Mouse (Mus musculus): ENCODE results near the gene Ddx27.
A peak's percentile ranks its signal among the peaks of the same experiment; 100 is the strongest.
"Not testable (repeated sequence)": the region's sequence is repeated elsewhere in the genome, so short reads cannot be mapped to it uniquely, and the experiment has no call there.

The Ddx27 gene

GRCm38 (mm10) chr2:167014702-167015381, at the start of gene Ddx27:
Gene Ddx27 (plus strand): TSS chr2:167015193.
- peak; percentile 98 for DNase-seq (ENCODE audit: low spot score)

DNA sequence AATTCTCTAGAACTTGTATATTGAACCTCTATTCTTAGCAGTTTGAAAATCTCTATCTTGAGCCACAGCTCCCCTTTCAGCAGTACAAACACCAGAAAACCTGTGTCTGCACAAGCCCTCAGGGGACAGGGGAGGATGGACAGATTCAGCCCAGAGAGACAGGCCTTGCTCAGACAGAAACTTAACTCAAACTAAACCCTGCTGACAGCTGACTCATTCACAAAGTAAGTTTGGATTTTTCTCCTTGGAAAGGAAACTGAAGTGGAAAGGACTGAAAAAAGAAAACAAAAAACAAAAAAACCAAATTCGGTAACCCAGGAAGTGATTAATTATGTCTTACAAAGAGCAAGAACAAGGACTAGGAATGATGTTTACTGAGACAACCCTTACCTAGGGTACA, 41.8 kb upstream of the Ddx27 start:
- DNase-seq (ENCODE audit: low spot score) = no peak

GRCm38 (mm10) chr2:166974177-166974872, 40.7 kb upstream of the Ddx27 start:
- no peak for DNase-seq (ENCODE audit: low spot score)

- no peak for DNase-seq (ENCODE audit: low spot score)
These were observed 38.6 kb upstream of the Ddx27 start for GRCm38 (mm10) chr2:166976356-166976755.

DNA sequence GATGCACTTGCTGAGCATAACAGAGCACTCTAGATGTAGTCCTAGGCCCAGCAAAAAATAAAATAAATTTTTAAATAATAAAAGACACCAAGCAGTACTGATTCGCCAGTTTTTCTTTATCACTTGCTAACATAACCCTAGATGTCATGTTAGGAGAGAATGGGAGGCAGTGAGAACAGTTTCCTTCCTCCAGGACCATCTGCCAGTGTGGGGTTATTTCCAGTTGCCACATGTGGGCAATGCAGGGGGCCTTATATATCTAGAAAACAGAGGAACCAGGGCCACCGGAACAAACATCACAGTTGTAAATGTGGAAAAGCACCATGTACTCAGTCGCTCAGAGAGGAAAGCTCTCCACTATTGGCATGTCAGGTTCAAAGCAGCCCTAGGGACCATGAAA, 37.5 kb upstream of the Ddx27 start:
- DNase-seq (ENCODE audit: low spot score) = no peak

- DNase-seq (ENCODE audit: low spot score) = no peak
These were observed 34.8 kb upstream of the Ddx27 start for GRCm38 (mm10) chr2:166980161-166980560.

- DNase-seq (ENCODE audit: low spot score) = no peak
These were observed 31.6 kb upstream of the Ddx27 start for GRCm38 (mm10) chr2:166983351-166983894.

DNA sequence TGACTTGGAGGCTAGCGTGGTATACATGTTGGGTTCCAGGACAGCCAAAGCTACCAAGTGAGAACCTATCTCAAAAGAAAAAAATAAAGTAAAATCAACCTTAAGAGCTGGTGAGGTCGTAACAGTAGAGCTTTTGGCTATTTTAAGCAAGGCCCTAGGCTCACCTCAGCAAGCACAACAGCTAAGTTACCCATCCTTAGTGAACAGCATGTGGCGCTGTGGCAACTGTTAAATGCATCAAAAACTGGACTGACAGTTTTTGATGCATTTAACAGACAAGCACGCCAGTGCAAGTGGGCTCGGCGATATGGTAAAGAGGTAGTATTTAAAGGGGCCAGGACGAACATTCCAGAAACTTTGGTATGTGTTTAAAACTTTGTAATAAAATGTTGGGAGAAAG, 24.1 kb upstream of the Ddx27 start:
- no peak for DNase-seq (ENCODE audit: low spot score)

DNA sequence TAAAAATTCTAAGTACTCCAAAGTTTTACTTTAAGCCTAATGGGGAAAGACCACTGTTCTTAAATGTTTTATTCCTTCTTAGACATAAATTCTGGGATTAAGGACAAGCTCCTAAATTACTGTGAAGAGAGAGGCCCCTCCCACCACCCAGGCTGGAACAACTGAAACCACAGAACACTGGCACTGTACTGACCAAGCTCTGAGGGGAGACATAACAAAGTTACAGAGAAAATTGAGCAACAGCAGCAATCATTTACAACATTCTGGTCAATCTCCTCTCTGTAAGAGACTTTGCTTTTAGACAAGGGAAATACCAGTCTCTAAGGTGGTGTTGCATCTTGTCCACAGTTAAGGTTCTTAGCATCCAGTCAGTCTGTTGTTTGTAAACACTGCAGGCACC, 23.0 kb upstream of the Ddx27 start:
- no peak for DNase-seq (ENCODE audit: low spot score)

DNA sequence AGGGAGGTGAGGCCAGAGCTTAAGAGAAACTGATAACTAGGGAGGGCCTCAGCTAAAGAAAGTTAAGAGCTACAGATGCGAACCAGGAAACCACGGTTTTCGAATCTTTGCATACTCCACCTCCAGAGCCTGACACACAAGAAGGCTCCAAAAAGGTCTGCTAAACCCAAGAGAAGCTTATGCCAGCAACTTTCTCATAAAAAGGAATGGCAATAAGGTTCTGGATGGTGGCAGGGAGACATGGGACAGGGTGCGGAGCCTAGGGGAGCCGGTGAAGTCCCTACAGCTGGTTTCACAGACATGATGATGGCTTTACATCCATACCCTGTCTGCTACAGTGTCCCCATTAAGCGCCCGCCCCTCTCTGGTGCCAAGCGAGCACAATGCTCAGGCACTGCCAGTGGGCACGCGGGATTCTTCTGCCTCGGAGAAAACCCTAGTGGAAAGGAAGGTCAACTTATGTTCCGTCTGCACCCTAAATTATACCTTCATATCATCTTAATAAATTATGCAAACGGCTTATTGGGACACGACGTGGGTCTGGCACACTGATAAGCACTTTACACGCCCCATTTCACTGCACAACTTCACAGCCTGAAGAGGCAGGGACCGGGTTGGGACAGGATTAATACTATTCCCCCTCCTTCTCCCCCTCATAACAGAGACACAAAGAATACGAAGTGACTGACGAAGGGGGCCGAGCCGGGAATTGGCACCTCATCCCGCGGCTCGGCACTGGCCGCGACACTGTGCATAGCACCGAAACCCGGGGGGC, 19.8 kb upstream of the Ddx27 start:
- DNase-seq (ENCODE audit: low spot score) = peak; percentile 16

GRCm38 (mm10) chr2:166995796-166996532, 19.0 kb upstream of the Ddx27 start, which contains the start of gene Stau1:
Gene Stau1 (minus strand): TSS chr2:166996299.
- peak; percentile 98 for DNase-seq (ENCODE audit: low spot score)

GRCm38 (mm10) chr2:166996533-166996894, 18.5 kb upstream of the Ddx27 start:
- no peak for DNase-seq (ENCODE audit: low spot score)

DNA sequence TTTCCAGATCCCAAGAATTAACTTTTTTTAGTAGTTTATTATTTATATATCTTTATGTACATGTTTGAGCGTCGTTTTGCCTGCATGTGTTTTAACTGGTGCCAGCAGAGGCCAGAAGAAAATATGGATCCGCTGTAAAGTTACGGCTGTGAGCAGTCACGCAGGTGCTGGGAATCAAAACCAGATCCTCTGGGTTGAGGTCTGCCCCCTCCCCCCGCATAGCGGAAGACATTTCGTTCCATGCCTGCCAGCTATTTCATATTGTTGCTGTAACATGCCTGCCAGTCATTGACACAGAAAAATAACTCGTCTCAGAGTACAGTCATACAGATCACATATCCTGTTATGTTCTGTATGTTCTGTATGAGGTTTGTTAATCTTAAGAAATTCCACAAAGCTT, 13.5 kb upstream of the Ddx27 start:
- no peak for DNase-seq (ENCODE audit: low spot score)

- peak; percentile 82 for DNase-seq (ENCODE audit: low spot score)
These were observed 10.7 kb upstream of the Ddx27 start for GRCm38 (mm10) chr2:167004099-167004854.

DNA sequence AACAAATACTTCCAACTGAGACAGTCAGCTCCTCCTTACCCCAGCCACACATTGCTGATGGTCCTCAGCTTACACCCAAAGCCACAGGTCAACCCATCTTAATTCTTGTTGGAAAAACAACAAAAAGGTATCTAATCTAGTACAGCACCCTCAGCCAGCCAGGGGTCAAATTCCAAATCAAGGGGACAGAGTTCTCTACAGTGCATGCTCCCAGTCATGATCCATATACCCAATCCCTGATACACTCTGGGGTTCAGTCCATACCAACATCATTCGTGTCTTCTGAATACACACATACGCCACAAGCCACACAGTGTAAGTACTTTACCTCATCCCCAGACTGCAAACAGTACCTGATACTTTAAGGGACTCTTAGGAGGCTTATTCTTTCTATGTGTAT, 8.6 kb upstream of the Ddx27 start:
- DNase-seq (ENCODE audit: low spot score) = no peak

GRCm38 (mm10) chr2:167007001-167007491, 7.9 kb upstream of the Ddx27 start:
- DNase-seq (ENCODE audit: low spot score) = no peak

DNA sequence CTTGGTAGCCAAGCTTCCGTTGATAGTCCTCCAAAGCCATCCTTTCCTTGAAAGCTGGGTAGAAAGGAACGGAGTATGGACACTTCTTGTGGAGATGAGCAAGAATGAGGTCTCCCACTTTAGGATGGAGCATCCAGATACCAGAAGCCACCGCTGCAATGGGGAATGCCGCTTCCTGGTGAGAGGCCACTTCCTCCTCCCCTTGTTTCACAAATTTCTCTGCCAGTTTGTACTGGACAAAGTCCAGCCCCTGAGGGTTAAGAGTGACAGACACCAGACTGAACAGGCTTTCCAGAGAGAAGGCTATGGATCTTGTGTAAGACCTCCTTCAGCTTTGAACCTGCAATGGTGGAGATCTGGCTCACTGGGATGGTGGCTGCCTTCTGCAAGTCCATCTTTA, 7.4 kb upstream of the Ddx27 start:
- not testable (repeated sequence) for DNase-seq (ENCODE audit: low spot score)

DNA sequence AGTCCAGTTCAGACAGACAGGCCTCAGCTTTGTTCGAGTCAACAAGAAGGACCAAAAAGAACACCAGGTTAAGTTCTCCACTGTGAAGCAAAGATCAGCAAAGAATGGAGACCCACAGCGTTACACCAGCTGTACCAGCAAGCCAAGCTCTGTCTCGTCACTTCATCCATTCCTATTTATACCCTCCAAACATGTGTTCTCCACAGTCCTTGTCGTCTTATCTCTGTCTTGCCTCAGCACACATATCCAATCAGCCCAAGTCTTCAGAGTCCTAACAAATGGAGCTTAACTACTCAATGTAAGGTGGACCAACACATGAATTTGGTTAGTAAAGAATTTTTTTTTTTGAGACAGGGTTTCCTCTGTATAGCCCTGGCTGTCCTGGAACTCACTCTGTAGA, 5.5 kb upstream of the Ddx27 start:
- no peak for DNase-seq (ENCODE audit: low spot score)

DNA sequence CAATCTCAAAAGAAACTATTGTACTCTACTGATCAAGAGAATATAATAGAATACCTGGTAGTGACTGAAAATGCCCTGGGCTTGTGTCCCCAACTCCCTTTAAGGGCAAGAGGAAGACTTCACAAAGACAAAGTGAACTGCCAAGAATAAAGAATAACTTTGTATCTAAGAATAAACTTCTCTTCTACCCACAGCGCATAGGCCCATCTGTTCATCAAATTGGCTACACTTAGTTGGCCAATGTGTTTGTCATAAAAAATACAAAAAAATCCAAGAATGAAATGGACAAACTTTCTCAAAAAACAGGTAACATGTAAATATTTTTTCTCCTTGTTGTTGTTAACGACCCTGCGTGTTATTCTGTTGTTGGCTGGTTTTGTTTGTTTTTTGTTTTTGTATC, 4.4 kb upstream of the Ddx27 start:
- DNase-seq (ENCODE audit: low spot score) = no peak

DNA sequence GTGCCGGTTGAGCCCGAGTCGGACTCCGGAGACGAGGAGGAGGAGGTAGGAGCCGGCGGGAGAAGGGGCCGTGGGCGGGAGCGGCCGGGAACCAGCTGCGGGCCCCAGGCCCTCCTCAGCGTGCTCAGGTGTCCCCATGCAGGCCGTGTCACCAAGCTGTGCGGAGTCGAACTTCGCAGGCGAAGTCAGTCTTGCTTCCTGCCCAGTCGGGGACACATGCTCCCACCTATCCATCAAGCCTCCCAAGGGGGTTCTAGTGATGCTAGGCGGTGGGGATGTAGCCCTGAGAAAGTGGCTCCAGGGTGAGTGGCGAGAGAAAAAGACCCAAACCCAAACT, 357 bp downstream of the Ddx27 start:
- no peak for DNase-seq (ENCODE audit: low spot score)

GRCm38 (mm10) chr2:167019396-167019795, 4.4 kb downstream of the Ddx27 start:
- no peak for DNase-seq (ENCODE audit: low spot score)
